Mouse (Mus musculus): ENCODE measurements around the gene Acoxl.
"Not testable (repeated sequence)": the region's sequence is repeated elsewhere in the genome, so short reads cannot be mapped to it uniquely, and the experiment has no call there.

The Acoxl gene

DNA sequence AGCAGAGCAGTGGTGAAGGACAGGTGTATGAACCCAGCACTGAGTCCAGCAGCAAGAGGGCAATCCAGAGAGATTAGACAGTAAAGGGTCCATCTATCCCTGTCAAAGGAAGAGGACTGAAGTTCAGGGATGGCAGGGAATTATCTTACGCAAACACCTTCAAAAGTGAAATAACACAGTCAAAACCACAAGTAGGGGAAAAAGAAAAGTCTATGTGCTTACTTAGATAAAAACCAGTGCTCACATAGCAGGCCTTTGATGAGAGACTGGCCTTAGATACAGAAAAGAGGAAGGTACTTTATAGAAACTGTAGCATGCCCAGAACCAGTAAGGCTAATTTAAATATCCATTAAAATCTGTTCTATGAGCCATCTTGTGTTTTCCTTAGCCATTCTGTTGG is 246.8 kb downstream of the Acoxl start:
- no peak for DNase-seq

DNA sequence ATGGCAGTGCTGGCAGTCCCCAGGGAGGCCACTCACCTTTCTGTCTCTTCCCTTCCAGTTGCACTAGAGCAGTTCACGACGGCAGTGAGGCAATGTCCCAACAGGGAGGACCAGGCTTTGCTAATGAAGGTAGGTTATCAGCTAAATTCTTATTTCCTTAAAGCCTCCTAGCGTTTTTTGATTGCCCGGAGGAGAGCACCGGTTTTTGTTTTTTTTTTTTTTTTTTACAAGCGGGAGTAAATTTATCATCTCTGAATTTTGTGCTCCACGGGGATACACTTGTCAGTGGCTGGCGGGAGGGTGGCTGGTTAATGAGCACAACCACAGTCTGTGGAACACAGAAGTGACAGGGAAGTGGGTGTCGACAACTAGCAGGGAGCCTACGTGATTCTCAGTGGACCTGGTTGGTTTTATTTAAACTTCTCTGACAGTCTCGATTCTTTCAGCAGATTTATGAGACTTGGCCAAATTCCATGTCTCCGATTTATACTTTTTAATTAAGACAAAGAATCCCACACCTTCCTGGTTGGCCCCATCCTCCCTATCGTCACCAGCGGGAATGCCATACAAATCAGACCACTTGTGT is 247.7 kb downstream of the Acoxl start:
- no peak for DNase-seq

DNA sequence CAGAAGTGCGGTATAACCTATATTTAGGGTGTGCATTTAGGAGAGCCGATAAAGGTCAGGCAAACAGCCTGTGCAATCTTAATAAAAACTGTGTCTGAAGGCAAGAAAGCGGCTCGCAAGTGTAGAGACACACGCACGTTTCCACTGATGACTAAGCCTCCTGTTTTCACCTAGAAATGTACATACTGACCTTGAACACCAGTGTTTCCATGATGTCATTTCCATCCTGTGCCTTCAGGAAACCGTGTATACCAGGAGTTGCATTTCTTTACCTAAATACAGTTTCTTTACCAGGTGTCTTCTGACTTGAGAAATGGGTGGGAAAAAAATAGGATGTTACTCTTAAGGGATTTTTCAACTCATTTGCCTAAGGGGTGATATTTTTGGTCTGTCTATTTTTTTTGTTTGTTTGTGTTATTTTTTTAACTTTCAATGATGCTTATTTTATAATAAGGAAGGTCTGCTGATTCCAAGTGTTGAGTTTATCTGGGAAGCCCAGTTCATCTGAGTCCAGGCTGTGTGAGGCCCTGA is 248.4 kb downstream of the Acoxl start:
- no peak for DNase-seq

- no peak for DNase-seq
Observed at GRCm38 (mm10) chr2:128087798-128088545, 249.3 kb downstream of the Acoxl start.

GRCm38 (mm10) chr2:128090283-128090885 is 251.7 kb downstream of the Acoxl start:
- no peak for DNase-seq

GRCm38 (mm10) chr2:128091431-128092369 is 253.0 kb downstream of the Acoxl start:
- peak; percentile 65 for DNase-seq

DNA sequence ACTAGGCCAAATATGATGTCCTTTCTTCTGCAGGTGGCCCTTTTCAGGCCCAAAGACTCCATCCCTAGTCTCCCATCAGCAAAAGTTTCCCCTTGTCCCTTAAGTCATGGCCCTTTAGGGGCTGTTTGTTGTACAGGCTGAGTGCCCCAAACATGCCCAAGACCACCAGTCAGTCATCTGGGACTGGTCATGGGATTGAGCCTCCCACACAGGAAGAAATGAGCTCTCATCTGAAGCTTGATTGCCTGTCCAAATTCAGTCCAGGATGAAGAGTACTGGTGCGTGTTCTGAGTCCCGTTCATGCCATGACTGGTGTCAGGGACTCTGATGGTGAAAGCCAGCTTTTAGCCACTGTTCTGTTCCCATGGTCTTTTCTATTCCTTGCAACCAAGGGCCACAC is 253.8 kb downstream of the Acoxl start:
- DNase-seq: peak; percentile 11

DNA sequence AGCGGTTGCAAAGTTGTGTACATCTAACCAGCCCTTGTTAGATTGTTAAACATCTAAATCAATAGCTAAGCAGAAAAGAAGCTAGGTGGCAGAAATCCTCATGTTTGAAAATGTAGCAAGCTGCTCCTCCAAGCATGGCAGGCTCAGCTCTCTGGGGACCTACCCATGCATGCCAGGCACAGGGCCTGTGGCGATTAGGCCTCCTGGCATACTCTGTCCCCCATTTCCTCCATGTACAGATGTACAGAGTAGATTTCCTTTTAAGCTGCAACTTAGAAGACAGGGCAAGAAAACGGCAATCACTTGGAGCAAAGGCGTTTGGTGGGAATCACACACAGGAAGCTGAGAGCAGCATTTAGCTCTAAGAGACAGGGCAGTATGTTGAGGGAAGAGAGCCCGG is 255.5 kb downstream of the Acoxl start:
- peak; percentile 29 for DNase-seq

GRCm38 (mm10) chr2:128094602-128095001 is 255.9 kb downstream of the Acoxl start:
- DNase-seq: peak; percentile 23

DNA sequence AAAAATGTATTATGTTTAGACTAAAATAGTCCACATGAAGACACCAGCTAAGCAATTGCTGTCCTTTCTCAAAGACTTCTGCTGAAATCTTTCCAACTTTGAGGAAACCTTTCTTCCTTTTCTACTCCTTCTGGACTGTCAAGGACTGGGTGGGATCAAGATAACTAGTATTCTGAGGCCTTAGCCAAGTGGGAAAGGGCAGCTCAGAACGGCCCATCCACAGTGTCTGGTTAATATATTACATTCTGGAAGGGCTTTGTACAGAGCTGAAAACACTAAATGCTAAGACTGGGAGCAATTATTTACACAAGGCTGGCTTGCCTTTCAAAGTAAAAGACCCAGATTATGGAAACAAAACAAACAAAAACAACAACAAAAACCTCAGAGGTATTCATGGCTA is 256.6 kb downstream of the Acoxl start:
- DNase-seq: peak; percentile 87

DNA sequence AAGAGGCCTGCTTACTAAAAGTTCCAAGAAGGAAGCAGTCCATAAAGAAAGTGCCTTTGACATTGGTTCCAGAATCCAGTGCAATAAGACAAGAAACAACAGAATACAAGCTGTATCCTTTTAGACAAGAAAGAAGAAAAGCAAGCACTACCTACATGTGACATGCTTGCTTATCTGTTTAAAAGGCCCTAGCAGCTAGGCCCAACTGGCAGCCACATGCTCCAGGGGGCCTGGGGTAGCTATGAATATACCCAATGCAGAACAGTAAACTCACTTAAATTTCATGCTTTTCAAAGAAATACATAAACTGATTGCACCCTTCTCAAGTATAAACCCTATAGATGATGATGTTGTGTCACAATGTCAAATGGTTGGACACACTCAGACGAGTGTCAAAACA is 257.4 kb downstream of the Acoxl start:
- no peak for DNase-seq

DNA sequence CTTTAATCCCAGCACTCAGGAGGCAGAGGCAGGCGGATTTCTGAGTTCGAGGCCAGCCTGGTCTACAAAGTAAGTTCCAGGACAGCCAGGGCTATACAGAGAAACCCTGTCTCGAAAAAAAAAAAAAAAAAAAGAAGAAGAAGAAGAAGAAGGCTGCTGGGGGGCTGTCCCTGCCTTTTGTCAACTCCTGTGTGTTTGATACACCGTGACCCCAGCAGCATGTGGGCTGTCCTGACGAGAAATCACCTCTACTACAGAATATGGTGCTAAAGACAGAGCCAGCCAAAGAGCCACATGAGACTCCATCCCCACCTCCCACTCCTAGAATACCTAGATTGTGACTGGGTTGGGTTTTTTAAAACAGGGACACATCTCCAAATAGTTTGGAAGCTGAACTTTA is 259.4 kb downstream of the Acoxl start:
- DNase-seq: not testable (repeated sequence)

- no peak for DNase-seq
Observed at GRCm38 (mm10) chr2:128102086-128102485, 263.4 kb downstream of the Acoxl start.

GRCm38 (mm10) chr2:128104815-128105214 is 266.1 kb downstream of the Acoxl start:
- DNase-seq: no peak

DNA sequence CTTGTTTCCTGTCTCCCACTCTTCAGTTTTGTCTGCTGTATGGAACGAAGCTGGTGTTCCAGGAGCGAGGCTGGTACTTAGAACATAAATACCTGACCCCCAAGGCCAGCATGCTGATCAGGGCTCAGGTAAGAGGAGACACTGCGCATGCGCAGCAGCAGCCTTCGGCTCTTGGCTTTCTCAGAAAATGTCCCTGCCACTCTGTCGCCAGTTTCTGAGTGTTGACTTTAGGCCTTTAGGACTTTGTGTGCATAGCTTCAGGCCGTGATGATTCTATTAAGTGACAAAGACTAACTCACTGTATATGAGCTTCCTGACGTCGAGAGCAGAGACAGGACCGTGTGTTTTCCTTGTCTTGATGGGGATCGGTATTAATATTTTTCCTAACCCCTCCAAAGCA is 267.0 kb downstream of the Acoxl start:
- DNase-seq: no peak

DNA sequence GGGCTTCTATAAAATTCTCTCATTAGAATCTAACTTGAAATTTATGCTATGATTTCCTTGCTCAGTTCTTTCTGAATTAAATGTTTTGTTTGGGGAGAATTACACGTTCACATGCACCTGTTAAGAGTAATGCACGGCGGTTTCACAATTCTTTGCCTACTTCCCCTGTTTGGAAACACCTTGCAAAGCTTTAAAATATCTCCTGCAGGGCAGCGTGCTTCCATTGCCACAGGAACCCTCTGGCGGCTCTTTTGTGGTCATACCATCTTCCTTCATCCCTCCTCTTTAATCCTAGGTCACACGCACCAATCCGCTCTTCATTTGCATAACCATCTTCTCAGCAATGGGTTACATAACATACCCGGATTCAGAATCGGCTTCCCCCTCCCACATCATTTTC is 272.9 kb downstream of the Acoxl start:
- DNase-seq: no peak

DNA sequence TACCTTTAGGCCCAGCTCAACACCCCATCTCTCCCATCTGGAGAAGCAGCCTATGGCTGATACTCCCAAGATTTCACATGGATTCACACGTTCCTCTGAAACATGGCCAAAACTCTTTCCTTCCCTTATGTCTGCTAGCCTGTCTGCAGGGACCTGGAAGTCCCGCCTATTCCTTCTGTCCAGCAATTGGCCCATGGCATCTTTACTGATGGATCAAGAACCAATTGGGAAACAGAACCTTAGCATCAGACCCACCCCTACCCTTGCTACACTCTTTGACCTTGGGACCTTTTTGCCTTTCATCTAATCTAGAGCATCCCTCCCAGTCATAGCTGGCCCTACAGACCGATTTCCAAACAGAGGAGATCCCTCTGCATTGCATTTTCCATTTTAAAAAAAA is 275.9 kb downstream of the Acoxl start:
- no peak for DNase-seq

DNA sequence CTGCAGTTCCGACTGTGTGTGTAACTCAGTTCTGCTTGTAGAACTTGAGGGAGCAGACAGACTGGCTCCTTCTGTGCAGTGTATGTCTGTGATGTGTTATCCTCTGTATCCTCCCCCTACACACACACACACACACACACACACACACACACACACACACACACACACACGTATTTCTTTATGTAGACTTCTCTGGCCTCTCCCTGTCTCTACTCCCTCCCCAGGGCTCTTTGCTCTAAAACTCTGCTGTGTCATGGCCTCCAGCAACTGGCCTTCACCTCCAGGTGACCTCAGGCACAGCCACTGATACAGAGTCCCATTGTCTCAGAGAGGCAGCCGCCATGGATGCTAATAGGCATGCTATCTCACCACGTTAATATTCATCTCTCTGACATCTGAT is 276.9 kb downstream of the Acoxl start:
- DNase-seq: no peak

GRCm38 (mm10) chr2:128117605-128118004 is 278.9 kb downstream of the Acoxl start:
- DNase-seq: no peak

GRCm38 (mm10) chr2:128118971-128119370 is 280.3 kb downstream of the Acoxl start:
- no peak for DNase-seq

- peak; percentile 70 for DNase-seq
Observed at GRCm38 (mm10) chr2:128122491-128122890, 283.8 kb downstream of the Acoxl start.

GRCm38 (mm10) chr2:128122891-128123771 is 284.5 kb downstream of the Acoxl start:
- peak; percentile 47 for DNase-seq
